In the genomic region with DNA sequence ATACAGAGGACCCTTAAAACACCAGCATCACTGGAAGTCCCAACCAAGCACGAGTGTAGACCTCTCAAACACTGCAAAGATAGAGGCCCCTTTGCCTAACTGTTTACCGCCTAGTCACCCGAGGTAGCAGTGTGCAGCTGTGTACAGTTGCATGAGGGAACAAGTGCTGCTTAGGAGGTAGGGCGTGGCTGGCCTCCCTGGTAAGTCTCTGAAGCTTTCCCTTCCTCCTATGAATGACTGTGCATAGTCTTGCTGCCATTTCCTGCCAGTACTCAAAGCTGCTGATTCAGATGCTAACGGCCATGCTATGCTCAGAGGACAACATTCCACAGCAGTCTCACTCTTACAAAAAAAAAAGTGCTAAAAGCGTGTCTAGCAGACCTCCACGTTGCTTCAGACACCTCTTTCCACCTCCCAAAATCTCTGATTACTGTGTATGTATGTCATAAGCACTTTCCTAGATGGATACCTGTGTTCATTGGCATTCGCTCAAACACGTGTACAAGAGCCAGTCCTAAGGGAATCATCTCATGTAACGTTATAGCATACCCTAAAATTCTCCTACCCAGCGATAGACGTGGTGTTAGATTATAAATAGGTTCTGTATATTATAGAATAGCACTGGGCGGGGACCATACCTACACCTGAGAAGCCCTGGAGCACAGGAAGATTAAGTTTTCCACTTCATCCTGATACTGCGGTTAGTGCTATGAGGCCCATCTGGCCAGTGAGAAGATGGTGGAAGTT, we compare ENCODE assay signal across 11 mouse cellular contexts. TPM values are rescaled to one million over a fixed set of nuclear protein-coding genes. Genes with fewer than 3 reads are reported as not detected.
DNase-seq lines count a peak whose midpoint lies in the region; ATAC-seq and TF ChIP-seq lines count a peak whose summit lies in the region.
"Had no signal": no experiment of that assay in that cellular context is flagged by ENCODE, and none has a peak within 500 bp of the region (broad histone marks: within the 10 kb centered on the region; RNA-seq: fewer than 3 reads in every experiment).

No protein-coding gene starts in this region.

- TF ChIP-seq CTCF in gastrocnemius, adult 2 months (IDR thresholded peaks at IDR 0.05), result no peak

- no peaks in the 10 kb centered on the region for H3K36me3 ChIP-seq in ES-E14 (ENCODE audit: control insufficient read depth, insufficient read depth, low read length, poor library complexity, severe bottlenecking)
- H3K36me3 ChIP-seq in limb, embryonic 11.5 days (ENCODE audit: control insufficient read depth, insufficient read depth, low read length), result no peaks in the 10 kb centered on the region

- no peaks in the 10 kb centered on the region for H3K9me3 ChIP-seq in ES-E14 (ENCODE audit: control insufficient read depth, insufficient read depth, low read depth, low read length)
- no peaks in the 10 kb centered on the region; the same call in 1 of the 2 replicates for H3K9me3 ChIP-seq in limb, embryonic 11.5 days (ENCODE audit: control insufficient read depth, low read length)

- no peak overlapping the region for H3K4me2 ChIP-seq in limb, embryonic 11.5 days (ENCODE audit: low read depth, severe bottlenecking)
- H3K4me2 ChIP-seq: hindbrain, embryonic 13.5 days had no signal

- in situ Hi-C loops in ES-E14 (cut with MboI; ENCODE audit: low sequenced_read_pairs in 2 of 2, unreplicated experiment in 2 of 2), result loop anchor here in 1 of 2 experiments (25.0 kb wide), 1 partner anchor 163 kb away; no protein-coding TSS in a partner anchor

- no peaks in the 10 kb centered on the region for H3K27me3 ChIP-seq in limb, embryonic 11.5 days (ENCODE audit: control insufficient read depth, insufficient read depth, low read length)
- H3K27me3 ChIP-seq: hindbrain, embryonic 13.5 days had no signal

- peaks cover 16% of the 10 kb centered on the region in 2 experiments for H3K4me1 ChIP-seq in ES-E14 (ENCODE audit: control insufficient read depth in 2 of 2, insufficient read depth in 2 of 2, low read length in 2 of 2, poor library complexity in 1 of 2)
- H3K4me1 ChIP-seq in limb, embryonic 11.5 days (ENCODE audit: control insufficient read depth, insufficient read depth, low read length), result 0 out of 2 replicates have a peak, but pooled peaks cover 6% of the 10 kb centered on the region
- H3K4me1 ChIP-seq: hindbrain, embryonic 13.5 days had no signal

- ATAC-seq in limb, embryonic 11.5 days (ENCODE audit: insufficient number of reproducible peaks, low FRiP score, low TSS enrichment, low read depth), result no peak; the same call in 1 of the 2 replicates

- H3K27ac ChIP-seq in ES-E14 (ENCODE audit: insufficient read depth, low read depth, low read length, poor library complexity, severe bottlenecking), result 0 out of 2 replicates have a peak overlapping the region, but pooled peaks have one; percentile 49
- H3K27ac ChIP-seq in limb, embryonic 11.5 days (replicated peaks; ENCODE audit: low read depth, low read length), result peak overlapping the region; percentile 30; the same call in 1 of the 2 replicates
- no peak overlapping the region for H3K27ac ChIP-seq in gastrocnemius, adult 2 months
- H3K27ac ChIP-seq: hindbrain, embryonic 13.5 days had no signal

- H3K4me3 ChIP-seq in ES-E14 (ENCODE audit: insufficient read depth in 1 of 2, low read depth in 1 of 2, low read length in 2 of 2, poor library complexity in 1 of 2, severe bottlenecking in 1 of 2), result no peak overlapping the region
- H3K4me3 ChIP-seq in limb, embryonic 11.5 days (ENCODE audit: low read depth, low read length), result no peak overlapping the region
- no peak overlapping the region for H3K4me3 ChIP-seq in gastrocnemius, adult 2 months
- H3K4me3 ChIP-seq: hindbrain, embryonic 13.5 days had no signal

- peak; percentile 47 for DNase-seq in 3T3-L1 (ENCODE audit: low read depth, low spot score)
- peak; percentile 46 for DNase-seq in ES-E14 (ENCODE audit: low read depth, low spot score)
- DNase-seq in limb, embryonic 11.5 days (ENCODE audit: low spot score), result no peak
- peak; percentile 9 to 35 for DNase-seq in monocyte, adult 2 months (ENCODE audit: low read depth in 1 of 2, low spot score in 2 of 2)
- no peak for DNase-seq in kidney, postnatal 36 days
- DNase-seq in retina, embryonic 14.5 days (ENCODE audit: low spot score), result no peak
- no peak for DNase-seq in layer of hippocampus, postnatal 14 days (ENCODE audit: low spot score in 2 of 2)
- DNase-seq in gastrocnemius, adult 2 months, result no peak
- DNase-seq: cerebellum, postnatal 14 days; gastrocnemius, postnatal 14 days had no signal

- 49% methylated on average over 14 of the region's 14 CpGs for WGBS in limb, embryonic 11.5 days

- no peak overlapping the region for H3K9ac ChIP-seq in ES-E14 (ENCODE audit: insufficient read depth, low read depth, low read length, poor library complexity, severe bottlenecking)
- H3K9ac ChIP-seq in limb, embryonic 11.5 days (ENCODE audit: low read length), result no peak overlapping the region
- H3K9ac ChIP-seq: hindbrain, embryonic 13.5 days had no signal

- intact Hi-C loops in gastrocnemius, adult 2 months (cut with DNase I), result no loop called here

TF ChIP-seq in ES-E14, 5 proteins besides CTCF, POLR2A, EP300 and RAD21:
- no peak for TF ChIP-seq ZC3H11A (IDR thresholded peaks at IDR 0.05; ENCODE audit: borderline replicate concordance, low read depth, low read length)
- peak; percentile 84 for TF ChIP-seq MAFK (IDR thresholded peaks at IDR 0.05; ENCODE audit: insufficient read depth, low read depth, low read length)
- peak; percentile 72 for TF ChIP-seq ZNF384 (IDR thresholded peaks at IDR 0.05; ENCODE audit: low read depth, low read length)

RNA-seq across cellular contexts. Expression of gene Minpp1, which starts 38.4 kb away (rescaled TPM):
- total RNA-seq in ES-E14 (2012; rRNA removed), result 60.8 and 78.4 TPM in 2 replicates
- 83.8 and 83.9 TPM in 2 replicates for polyA plus RNA-seq in limb, embryonic 11.5 days (2014; fragmentation: Nextera tagmentation; extraction: Ambion mirVana)
- 10 to 100 TPM; 50.3 to 52.0 TPM for total RNA-seq in layer of hippocampus, postnatal 14 days (2021)
- 10 to 100 TPM; 14.4 to 14.6 TPM for total RNA-seq in gastrocnemius, adult 2 months (2021)

RNA-seq across cellular contexts. Expression of gene Rpl9-ps6, which starts 57.6 kb away (rescaled TPM):
- total RNA-seq in ES-E14 (2012; rRNA removed), result 97.4 and 160 TPM in 2 replicates
- polyA plus RNA-seq in limb, embryonic 11.5 days (2014; fragmentation: Nextera tagmentation; extraction: Ambion mirVana), result 97.3 and 98.3 TPM in 2 replicates
- total RNA-seq in layer of hippocampus, postnatal 14 days (2021), result 10 to 100 TPM; 29.4 to 31.5 TPM
- total RNA-seq in gastrocnemius, adult 2 months (2021), result 10 to 100 TPM; 27.1 to 36.4 TPM

Comparison
In these comparisons a context has a peak if more than half of its experiments do, and no peak if none do; other contexts are left out.
1. DNase-seq: peak in 3T3-L1 (single experiment), ES-E14 (single experiment) and monocyte, adult 2 months (2 of 2); none in limb, embryonic 11.5 days (single experiment), kidney, postnatal 36 days (0 of 2), retina, embryonic 14.5 days (single experiment), layer of hippocampus, postnatal 14 days (0 of 2) and gastrocnemius, adult 2 months (single experiment).